Mouse (Mus musculus): Measurements from ENCODE around the gene Pgm5. TPM values are rescaled to one million over a fixed set of nuclear protein-coding genes. Genes with fewer than 3 reads are reported as not detected.

The Pgm5 gene
- polyA plus RNA-seq, 1 experiment = 18.3 TPM

DNA sequence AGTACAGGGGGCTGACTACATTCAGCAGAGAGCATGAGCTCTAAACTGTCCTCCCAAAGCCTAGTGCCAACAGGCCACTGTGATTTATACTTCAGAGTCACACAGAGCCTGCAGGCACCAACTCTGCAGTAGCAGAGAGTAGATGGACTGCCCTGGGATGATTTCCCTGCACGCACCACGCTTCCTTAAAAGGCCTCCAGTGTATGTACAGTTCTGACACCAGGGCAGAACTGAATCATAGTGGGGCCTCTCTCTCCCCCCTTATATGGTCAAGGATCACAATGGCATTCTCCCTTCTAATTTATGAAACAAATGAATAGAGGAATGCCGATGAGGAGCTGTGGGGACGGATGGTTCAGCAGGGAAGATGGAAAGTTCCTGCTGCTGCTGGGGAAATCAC is 91.3 kb downstream of the Pgm5 start:
- WGBS = 72% methylated on average over 4 of the region's 4 CpGs
- Histone ChIP-seq H3K36me3 (ENCODE audit: control insufficient read depth, insufficient read depth, low read length) (no peaks in the 10 kb centered on the region), H3K4me3 (ENCODE audit: low read depth, low read length) (no peak overlapping the region), H3K27ac (ENCODE audit: insufficient read depth, low read depth, low read length) (0 out of 2 replicates have a peak overlapping the region, but pooled peaks have one; percentile 9), H3K4me1 (ENCODE audit: control insufficient read depth, insufficient read depth, insufficient read length, low read length) (no peaks in the 10 kb centered on the region), H3K27me3 (ENCODE audit: control insufficient read depth, insufficient read depth, low read length) (no peaks in the 10 kb centered on the region)
- TF ChIP-seq POLR2A (IDR thresholded peaks at IDR 0.05; ENCODE audit: low read depth, low read length) = no peak
- no peak for TF ChIP-seq CTCF (IDR thresholded peaks at IDR 0.05; ENCODE audit: extremely low read depth, insufficient read length, insufficient replicate concordance, low read depth, low read length)

DNA sequence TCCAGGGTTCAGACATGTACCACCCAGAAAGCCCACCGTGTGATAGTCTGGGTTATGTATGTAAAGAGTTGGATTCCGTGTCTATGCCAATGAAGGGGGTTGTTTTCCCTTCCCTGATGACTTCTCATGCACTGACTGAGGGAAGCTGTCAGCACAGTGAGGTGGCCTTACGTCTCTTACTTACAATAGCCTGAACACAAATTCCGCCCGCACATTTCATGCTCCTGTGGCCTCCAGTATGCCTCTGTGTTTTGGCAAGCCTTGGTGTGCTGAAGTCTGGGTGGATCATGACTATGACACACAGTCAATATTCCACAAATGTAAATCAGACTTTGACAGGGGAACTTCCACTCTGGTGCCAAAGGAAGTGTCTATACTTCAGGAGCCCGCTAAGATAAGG is 94.3 kb downstream of the Pgm5 start:
- no peak overlapping the region for H3K27ac ChIP-seq (ENCODE audit: insufficient read depth, low read depth, low read length)

GRCm38 (mm10) chr19:24762473-24763149 is 99.0 kb downstream of the Pgm5 start:
- H3K4me3 ChIP-seq (ENCODE audit: low read depth, low read length) = no peak overlapping the region
- H3K27ac ChIP-seq (ENCODE audit: insufficient read depth, low read depth, low read length) = no peak overlapping the region
- no peak for TF ChIP-seq POLR2A (IDR thresholded peaks at IDR 0.05; ENCODE audit: low read depth, low read length)
- TF ChIP-seq CTCF (IDR thresholded peaks at IDR 0.05; ENCODE audit: extremely low read depth, insufficient read length, insufficient replicate concordance, low read depth, low read length) = no peak
- WGBS = 57% methylated on average over 12 of the region's 12 CpGs
- H3K27me3 ChIP-seq (ENCODE audit: control insufficient read depth, insufficient read depth, low read length) = no peaks in the 10 kb centered on the region
- H3K36me3 ChIP-seq (ENCODE audit: control insufficient read depth, insufficient read depth, low read length) = no peaks in the 10 kb centered on the region
- no peaks in the 10 kb centered on the region for H3K4me1 ChIP-seq (ENCODE audit: control insufficient read depth, insufficient read depth, insufficient read length, low read length)

More for the DNA sequence above, 94.3 kb downstream of the Pgm5 start:
- Histone ChIP-seq H3K27me3 (ENCODE audit: control insufficient read depth, insufficient read depth, low read length) (no peaks in the 10 kb centered on the region), H3K36me3 (ENCODE audit: control insufficient read depth, insufficient read depth, low read length) (no peaks in the 10 kb centered on the region), H3K4me3 (ENCODE audit: low read depth, low read length) (no peak overlapping the region), H3K4me1 (ENCODE audit: control insufficient read depth, insufficient read depth, insufficient read length, low read length) (no peaks in the 10 kb centered on the region)
- no peak for TF ChIP-seq POLR2A (IDR thresholded peaks at IDR 0.05; ENCODE audit: low read depth, low read length)
- no peak for TF ChIP-seq CTCF (IDR thresholded peaks at IDR 0.05; ENCODE audit: extremely low read depth, insufficient read length, insufficient replicate concordance, low read depth, low read length)
- WGBS = 79% methylated on average over 6 of the region's 6 CpGs

- H3K4me1 ChIP-seq (ENCODE audit: control insufficient read depth, insufficient read depth, insufficient read length, low read length) = no peaks in the 10 kb centered on the region
- no peaks in the 10 kb centered on the region for H3K36me3 ChIP-seq (ENCODE audit: control insufficient read depth, insufficient read depth, low read length)
- WGBS = 73% methylated on average over 4 of the region's 4 CpGs
- no peak overlapping the region for H3K4me3 ChIP-seq (ENCODE audit: low read depth, low read length)
- H3K27me3 ChIP-seq (ENCODE audit: control insufficient read depth, insufficient read depth, low read length) = no peaks in the 10 kb centered on the region; the same call in 1 of the 2 replicates
- TF ChIP-seq POLR2A (IDR thresholded peaks at IDR 0.05; ENCODE audit: low read depth, low read length) = no peak
- TF ChIP-seq CTCF (IDR thresholded peaks at IDR 0.05; ENCODE audit: extremely low read depth, insufficient read length, insufficient replicate concordance, low read depth, low read length) = no peak
- no peak overlapping the region for H3K27ac ChIP-seq (ENCODE audit: insufficient read depth, low read depth, low read length)
These were observed 105.0 kb downstream of the Pgm5 start for GRCm38 (mm10) chr19:24756627-24757026.

GRCm38 (mm10) chr19:24754440-24754785 is 107.2 kb downstream of the Pgm5 start:
- Histone ChIP-seq H3K36me3 (ENCODE audit: control insufficient read depth, insufficient read depth, low read length) (no peaks in the 10 kb centered on the region), H3K27ac (ENCODE audit: insufficient read depth, low read depth, low read length) (no peak overlapping the region), H3K4me3 (ENCODE audit: low read depth, low read length) (no peak overlapping the region), H3K27me3 (ENCODE audit: control insufficient read depth, insufficient read depth, low read length) (no peaks in the 10 kb centered on the region; the same call in 1 of the 2 replicates), H3K4me1 (ENCODE audit: control insufficient read depth, insufficient read depth, insufficient read length, low read length) (no peaks in the 10 kb centered on the region)
- 39% methylated on average over 3 of the region's 3 CpGs for WGBS
- no peak for TF ChIP-seq POLR2A (IDR thresholded peaks at IDR 0.05; ENCODE audit: low read depth, low read length)
- no peak for TF ChIP-seq CTCF (IDR thresholded peaks at IDR 0.05; ENCODE audit: extremely low read depth, insufficient read length, insufficient replicate concordance, low read depth, low read length)

DNA sequence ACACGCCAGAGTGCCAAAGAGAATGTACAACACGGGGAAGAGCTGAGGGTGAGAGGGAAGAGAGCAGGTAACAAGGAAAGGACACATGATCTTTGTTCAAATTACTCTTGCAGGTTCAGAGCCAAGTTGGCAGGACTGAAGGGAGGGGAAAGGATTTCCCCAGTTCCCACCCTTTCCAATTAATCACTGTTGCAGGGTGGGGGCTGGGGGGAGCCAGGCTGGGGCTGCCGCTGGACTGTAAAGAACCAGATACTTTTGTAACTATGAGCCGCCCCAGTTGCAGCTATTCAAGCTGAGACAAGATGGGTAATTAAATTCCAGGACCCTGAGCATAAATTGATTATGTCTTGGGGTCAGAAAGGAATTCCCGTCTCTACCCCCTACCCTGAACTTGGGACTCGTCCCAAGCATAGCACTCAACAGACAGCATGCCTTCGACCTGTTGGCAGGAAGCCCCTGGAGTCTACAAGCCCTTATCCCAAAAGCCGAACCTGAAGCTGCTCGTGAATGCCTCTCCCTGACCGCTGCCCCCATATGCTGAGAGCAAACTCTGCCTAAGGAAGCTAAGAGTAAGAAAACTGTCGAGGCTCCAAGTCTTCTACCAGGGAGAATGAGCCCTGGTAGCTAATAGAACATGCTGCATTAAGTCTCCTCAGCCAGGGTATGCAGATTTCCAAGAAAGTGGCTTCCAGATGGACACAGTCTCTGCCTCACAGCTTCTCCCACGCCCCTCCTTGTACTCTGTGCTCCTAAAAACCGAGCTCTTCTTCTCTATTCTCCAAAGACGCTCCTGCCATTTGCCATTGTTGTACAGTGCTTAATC is 107.8 kb downstream of the Pgm5 start:
- Histone ChIP-seq H3K36me3 (ENCODE audit: control insufficient read depth, insufficient read depth, low read length) (no peaks in the 10 kb centered on the region), H3K27me3 (ENCODE audit: control insufficient read depth, insufficient read depth, low read length) (no peaks in the 10 kb centered on the region; the same call in 1 of the 2 replicates), H3K27ac (ENCODE audit: insufficient read depth, low read depth, low read length) (no peak overlapping the region; the same call in 1 of the 2 replicates), H3K4me1 (ENCODE audit: control insufficient read depth, insufficient read depth, insufficient read length, low read length) (no peaks in the 10 kb centered on the region), H3K4me3 (ENCODE audit: low read depth, low read length) (no peak overlapping the region)
- TF ChIP-seq CTCF (IDR thresholded peaks at IDR 0.05; ENCODE audit: extremely low read depth, insufficient read length, insufficient replicate concordance, low read depth, low read length) (no peak), POLR2A (IDR thresholded peaks at IDR 0.05; ENCODE audit: low read depth, low read length) (no peak)
- WGBS = 55% methylated on average over 14 of the region's 14 CpGs
